Mouse (Mus musculus) CH12F3 (cell line): ENCODE results near the gene Csnk1g1.

Experiments
- in situ Hi-C: fragments of 300-500 bp; cut with MboI; formaldehyde crosslinking; loops from 2 replicates; pipeline ENCODE4 v1.14.3; 2020; ENCODE audit warnings: low sequenced_read_pairs

Csnk1g1 gene

DNA sequence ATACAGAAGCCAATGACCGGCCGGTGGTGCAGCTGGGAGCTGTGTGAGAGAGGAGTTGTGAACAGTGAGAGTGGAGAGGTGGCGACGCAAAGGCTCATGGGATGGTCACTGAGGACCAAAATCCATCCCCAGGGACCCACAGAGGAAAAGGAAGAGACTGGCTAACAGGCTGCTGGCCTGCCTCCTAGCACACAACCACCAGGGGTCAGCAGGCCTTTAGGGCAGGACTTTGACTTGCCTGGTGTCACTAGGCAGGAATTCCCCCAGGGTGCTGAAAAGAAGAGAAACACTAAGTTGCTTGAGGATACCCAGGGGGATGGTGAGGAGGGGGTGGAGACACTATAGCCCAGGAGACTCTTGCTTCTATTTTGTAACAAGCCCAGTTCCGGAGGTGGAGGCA lies 158.8 kb downstream of the Csnk1g1 start:
- in situ Hi-C loops = no loop called here

DNA sequence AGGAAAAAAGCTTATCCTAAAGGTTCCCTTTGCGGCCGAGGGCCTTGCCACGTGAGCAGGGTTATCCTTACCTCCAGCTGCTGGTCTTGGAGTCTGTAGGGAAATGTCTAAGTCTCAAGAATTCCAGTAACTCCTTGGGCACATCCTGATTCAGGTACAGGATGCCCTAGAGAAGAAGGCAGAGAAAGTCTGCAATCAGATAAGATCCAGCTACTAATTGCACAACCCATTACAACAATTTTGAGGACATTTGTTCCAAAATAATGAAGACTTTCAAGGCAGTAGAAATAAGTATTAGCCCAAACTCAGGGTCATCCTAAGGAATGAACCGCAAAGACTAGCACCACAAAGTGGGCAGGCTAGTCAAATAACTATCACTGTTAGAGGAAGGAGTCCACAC lies 159.3 kb downstream of the Csnk1g1 start:
- in situ Hi-C loops = no loop called here

DNA sequence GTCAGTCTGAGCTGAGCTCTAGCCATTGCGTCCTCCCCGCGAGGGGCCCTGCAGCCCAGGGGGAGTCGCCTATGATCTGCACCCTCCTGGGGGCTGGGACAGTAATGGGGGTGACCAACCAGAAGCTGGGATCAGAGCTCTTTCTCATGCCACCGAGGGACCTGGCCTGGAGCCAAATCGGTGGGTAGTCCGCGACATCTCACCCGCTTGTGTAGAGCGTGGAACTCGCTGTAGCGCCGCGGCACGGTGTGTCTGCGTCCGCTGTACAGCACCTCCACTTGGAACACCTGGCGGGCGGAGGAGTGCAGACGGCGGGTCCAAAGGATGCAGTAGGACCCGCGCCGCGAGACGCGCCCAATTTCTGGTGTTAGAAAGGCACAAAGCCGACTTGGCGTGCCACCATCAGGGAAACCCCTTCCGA lies 160.3 kb downstream of the Csnk1g1 start:
- in situ Hi-C loops = no loop called here

DNA sequence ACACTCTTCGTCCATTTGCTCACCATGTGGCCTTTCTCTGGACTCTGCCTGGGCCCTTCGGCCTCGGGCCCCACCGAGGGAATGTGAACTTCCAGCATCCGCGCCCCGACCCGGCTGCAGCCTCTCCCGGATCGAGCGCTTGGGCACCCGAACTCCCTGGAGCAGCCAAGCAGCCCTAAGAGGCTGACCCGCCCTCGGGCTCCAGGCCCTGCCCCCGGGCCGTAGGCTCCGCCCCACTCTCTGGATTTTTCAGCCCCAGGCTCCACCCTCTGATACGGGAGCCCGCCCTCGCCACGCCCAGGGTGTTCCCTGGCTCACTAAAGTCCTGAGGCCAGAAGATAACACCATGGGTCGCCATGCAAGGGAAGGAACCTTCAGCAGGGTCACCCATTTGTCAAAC lies 160.9 kb downstream of the Csnk1g1 start, which contains the start of gene Snx22:
Snx22 (minus strand) TSS at position 137 of the 400 bp plus-strand sequence.
- in situ Hi-C loops = no loop called here

DNA sequence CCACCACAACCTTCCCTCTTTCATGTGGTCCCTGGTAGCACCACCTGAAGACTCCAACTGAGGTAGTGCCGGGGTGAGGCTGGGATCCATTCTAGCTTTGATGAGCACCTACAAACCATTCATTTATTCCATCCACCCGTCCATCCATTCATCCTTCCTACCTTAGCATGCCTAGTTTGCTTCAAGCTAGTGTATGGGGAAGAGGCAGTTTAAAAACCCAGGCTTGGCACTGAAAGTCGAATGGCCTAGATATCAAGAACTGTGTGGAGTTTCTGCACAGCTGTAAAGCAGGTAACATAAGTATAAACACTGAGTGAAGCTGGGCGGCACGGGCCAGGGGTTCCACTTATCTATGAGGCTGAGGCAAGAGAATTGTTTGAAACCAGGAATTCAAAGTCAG lies 161.4 kb downstream of the Csnk1g1 start:
- in situ Hi-C loops = no loop called here

DNA sequence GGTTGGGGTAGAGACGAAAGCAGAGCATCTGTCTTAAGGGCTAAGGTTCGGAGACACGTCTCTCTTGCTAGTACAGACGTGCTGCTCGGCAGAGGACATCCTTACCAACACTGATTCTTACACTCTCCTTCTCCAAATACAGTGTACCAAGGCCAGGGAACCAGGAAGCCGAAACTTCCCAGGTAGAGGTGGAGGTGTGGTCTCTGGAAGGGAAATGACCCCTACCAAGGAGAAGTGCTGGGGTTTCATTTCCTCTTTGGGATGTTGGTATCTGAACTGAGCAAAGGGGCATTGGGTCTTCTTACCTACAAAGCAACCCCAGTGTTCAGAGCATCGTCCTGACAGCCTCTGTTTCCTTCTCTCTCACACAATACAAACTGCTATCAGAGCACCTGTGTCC lies 164.0 kb downstream of the Csnk1g1 start:
- in situ Hi-C loops = no loop called here

DNA sequence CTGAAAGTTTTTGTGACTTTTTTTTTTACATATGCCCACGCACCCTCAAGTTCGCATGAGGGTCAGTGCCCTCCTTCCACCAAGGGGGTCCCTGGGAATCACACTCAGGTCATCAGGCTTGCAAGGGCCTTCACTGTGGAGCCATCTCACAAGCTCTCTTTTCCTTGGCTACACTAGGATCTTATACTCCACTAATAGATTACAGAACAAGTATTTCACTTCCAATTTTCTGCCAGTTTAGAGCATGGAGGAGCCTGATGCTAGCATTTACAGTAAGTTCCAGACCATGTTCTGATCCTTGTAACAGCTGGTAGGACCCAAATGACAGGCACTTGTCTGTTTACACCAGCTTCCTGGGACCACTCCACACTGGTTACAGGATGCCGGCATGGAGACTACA lies 169.3 kb downstream of the Csnk1g1 start:
- in situ Hi-C loops = no loop called here

DNA sequence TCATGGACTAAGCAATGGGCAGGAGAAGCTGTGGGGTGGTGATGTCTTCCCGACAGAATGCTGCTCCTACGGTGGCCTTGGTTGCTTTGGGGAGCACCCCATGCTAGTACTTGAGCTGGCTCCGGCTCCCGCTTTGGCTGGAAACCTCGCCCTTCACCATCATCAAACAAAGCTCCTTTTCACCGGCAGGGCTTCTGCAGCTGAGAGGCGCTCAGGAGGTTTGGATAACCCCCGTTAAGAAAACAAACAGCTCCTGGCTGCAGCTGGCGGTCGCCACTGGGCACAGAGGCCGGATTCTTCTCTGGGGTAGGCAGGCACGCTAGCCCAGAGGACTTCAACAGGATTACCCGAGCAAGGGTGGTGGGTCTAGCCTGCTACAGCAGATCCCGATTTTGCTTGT lies 169.8 kb downstream of the Csnk1g1 start:
- in situ Hi-C loops = no loop called here

DNA sequence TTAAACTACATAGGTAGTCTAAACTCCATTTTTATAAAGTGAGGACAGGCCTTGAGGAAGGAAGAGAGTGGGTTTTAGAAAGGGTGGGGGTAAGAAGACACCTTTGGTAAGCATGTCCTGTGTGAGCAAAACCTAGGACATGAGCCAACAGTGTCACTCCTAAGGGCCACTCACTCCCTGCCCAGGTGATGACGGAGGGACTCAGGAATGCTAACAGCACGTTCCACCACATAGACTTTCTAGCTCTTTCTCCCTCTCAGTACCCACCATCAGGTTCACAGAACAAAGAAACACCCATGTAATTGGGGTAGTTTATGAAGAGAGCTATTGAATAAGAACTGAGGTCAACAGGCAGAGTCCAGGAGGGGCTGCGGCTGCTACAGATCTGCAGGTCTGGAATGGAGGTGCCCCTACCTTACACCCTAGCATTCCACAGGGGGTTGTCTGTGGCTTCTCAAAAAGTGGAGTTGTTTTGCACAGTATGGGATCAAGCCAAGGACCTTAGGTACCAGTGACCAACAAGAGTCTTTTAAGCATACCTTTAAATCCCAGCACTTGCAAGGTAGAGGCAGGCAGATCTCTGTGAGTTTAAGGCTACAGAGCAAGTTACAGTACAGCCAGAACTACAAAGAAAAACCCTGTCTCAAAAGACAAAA lies 172.2 kb downstream of the Csnk1g1 start:
- in situ Hi-C loops = no loop called here

DNA sequence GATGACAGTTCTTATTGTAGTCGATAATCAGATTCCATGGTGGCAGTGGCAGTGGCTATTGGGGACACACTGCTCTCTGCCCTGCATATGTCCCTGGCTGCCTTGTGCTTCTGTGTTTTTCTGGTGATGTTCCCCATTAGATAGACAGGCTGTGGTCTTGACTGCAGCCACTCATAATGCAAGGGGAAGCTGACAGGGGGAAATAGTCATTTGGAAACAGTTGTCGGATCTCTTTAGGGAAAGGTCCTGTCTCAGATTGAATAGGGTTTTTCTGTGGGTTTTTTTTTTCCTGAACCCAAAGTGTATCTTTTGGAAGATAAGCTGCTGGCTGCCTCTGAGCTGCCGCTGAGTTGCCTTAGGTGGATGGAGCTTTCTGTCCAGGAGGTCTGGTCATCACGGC lies 173.3 kb downstream of the Csnk1g1 start:
- in situ Hi-C loops = no loop called here

DNA sequence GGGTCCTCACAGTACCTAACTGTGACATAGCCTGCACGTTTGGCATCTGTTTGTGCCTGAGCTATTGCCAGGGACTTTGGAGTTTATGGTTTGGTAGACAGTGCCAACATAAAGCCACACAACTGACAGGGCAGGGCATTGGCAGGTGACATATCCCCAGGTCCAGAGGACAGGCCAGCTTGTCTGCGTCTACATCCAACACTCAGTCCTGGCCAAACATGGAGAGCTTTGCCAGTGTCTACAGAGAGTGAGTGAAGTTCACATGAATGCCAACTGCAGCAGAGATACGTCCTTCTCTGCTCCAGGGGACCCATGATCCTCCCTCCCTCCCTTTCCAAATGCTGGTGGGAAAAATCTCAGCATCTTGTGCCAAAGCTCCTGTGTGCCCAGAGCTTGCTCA lies 175.4 kb downstream of the Csnk1g1 start:
- in situ Hi-C loops = no loop called here

DNA sequence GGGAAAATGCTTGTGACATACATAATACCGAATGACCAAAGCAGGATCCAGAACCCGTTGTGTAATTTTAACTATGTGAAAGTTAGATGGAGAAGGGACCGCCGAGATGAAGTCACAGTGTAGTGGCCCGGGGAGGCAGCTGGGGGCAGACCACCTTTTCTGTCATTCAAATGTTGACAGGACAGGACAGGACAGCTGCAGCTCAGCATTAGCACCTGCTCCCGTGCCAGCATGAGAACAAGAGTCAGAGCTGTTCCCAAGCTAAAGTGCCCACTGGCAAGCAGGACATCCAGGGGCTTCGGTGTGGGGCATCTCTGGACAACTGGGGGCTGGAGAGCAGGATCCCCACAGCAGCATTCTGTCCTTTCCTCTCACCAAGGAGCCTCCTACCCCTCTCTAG lies 178.3 kb downstream of the Csnk1g1 start:
- in situ Hi-C loops = no loop called here

DNA sequence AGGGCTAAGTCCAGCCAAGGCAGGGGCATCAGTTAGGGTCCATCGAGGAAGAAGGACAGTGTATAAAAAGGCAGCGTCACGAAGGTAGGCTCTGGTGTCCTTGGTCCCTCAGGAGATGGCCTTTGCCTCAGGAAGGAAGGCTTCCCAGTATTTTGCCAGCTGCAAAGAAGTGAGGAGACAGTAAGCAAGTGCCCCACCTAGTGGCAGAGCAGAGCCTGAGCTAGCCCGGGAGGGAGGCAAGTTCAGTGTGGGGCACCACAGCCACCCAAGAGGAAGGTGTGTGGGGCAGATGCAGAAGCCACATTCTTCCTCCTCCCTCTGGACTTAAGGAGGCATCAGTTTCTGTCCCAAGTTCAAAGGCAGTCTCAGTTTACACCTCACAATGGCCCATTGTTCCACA lies 179.7 kb downstream of the Csnk1g1 start:
- in situ Hi-C loops = no loop called here

DNA sequence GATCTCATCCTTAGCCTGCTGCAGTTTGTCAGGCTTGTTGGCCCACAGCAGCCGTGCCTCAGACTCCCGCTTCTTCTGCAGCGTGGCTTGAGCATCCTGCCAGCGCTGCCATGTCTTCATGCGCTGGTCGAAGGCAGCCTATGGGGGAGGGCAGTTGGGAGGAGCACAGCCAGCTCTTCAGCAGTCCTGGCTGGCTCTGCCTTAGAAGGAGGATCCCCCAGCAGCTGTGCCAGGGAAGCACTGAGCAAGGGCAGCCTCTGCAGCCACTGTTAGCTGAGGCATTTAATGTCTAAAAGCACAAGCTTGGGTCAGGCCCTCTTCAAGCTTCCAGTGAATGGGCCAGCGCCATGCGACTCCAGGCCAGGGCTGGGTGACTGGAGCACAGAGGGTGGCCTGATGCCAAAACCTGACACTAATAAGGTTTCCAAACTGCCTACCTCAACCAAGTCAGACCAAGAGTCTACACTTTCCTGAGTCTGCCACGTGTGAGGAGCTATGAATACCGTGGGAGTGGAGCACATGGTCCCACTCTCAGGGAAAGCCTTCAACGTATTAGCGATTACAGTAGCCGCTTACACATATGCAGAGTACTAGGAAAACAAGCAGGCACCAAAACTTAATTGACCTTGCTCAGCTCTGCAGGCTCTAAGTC lies 182.0 kb downstream of the Csnk1g1 start:
- in situ Hi-C loops = no loop called here

DNA sequence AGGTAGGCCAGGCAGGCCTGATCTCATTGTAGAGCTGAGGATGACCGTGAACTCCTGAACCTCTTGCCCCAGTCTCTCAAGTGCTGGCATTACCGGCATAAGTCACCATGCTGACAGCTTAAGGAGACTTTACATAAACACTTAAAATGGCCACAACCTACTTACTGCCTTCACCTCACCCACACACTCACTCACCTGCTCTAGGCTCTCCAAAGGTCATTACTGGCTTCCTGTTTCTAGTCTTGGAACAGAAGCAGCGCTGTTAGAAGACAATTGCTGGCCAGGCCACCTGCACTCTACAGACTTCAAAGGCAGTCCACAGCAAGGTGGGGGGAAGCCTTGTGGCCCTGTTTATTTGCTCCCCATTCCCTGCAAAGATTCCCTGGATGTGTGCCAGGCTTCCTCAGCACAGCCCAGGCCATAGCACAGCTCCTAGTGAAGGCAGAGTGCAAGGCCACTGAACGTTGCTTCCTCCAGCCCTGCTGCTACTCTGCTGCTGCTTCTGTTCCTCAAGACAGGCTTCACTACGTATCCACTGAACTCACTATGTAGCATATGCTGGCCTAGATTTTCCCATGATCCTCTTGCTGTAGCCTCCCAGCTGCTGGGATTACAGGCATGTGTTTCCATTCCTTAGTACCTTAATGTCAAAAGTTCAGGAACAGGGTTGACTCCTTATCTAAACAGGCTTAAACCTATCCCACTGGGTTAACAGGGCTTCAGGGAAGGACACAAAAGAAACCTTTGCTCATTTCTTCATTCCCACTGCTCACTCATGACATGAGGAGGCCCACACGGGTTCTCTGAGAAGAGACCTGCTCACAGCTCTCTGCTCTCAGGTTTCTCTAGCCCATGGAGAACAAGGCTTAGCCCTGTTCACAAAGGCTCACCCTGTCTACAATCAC lies 182.9 kb downstream of the Csnk1g1 start:
- in situ Hi-C loops = no loop called here

DNA sequence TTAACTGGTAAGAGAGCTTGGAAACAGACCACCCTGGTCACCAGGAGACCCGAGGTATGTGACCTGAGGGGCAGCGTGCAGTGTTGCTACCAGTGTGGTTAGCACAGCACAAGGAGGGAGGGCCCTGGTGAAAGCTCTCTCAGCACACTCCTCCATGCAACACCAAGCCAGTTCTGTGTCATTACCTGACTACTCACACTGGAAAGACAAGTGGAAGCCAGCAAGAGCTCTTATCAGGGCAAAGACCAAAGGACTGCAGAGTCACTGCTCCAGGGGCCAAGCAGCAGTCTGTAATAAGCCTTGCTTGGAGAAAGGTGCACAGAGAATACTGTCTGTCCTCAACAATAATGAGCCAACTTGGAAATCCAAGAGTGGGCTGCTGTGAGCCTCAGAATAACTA lies 183.9 kb downstream of the Csnk1g1 start:
- in situ Hi-C loops = no loop called here
